Mouse (Mus musculus) heart, postnatal 0 days (tissue): Measurements from ENCODE around the gene Kcnh7. TPM values are rescaled to one million over a fixed set of nuclear protein-coding genes. Genes with fewer than 3 reads are reported as not detected.

ENCODE experiments used
- ATAC-seq: fragments of 200-750 bp; cut with Nextera tagmentation; 2 replicates; pipeline ENCODE4 v1.8.0; 2017; ENCODE audit warnings: low read depth, moderate number of reproducible peaks, moderate library complexity; ENCODE audit not compliant: insufficient read depth
- DNase-seq: peaks from one replicate; pipeline ENCODE4 v3.0.0-alpha.2; 2016; ENCODE audit warnings: low spot score
- H3K27ac ChIP-seq: fragments of 300-500 bp; sonication (generic); 2 replicates; pipeline ENCODE4 v1.5.1; 2014; ENCODE audit warnings: low read depth, mild to moderate bottlenecking
- H3K27me3 ChIP-seq: fragments of 300-500 bp; sonication (generic); 2 replicates; pipeline ENCODE4 v1.6.1; 2014; ENCODE audit warnings: low read length, mixed read lengths; ENCODE audit not compliant: control insufficient read depth, insufficient read depth
- H3K36me3 ChIP-seq: fragments of 300-500 bp; sonication (generic); replicated peaks from 2 replicates; pipeline ENCODE4 v1.6.1; 2014; ENCODE audit warnings: low read length, mixed read lengths; ENCODE audit not compliant: control insufficient read depth, insufficient read depth
- H3K4me1 ChIP-seq: fragments of 300-500 bp; sonication (generic); 2 replicates; pipeline ENCODE4 v1.6.1; 2014; ENCODE audit warnings: antibody characterized with exemption; ENCODE audit not compliant: control insufficient read depth, insufficient read depth
- H3K4me2 ChIP-seq: fragments of 300-500 bp; sonication (generic); 2 replicates; pipeline ENCODE4 v1.6.1; 2014; ENCODE audit warnings: low read depth, mild to moderate bottlenecking, low read length, moderate library complexity
- H3K4me3 ChIP-seq: fragments of 300-500 bp; sonication (generic); 2 replicates; pipeline ENCODE4 v1.5.1; 2014; ENCODE audit warnings: low read depth, low read length
- H3K9ac ChIP-seq: fragments of 300-500 bp; sonication (generic); replicated peaks from 2 replicates; pipeline ENCODE4 v1.6.1; 2014; ENCODE audit warnings: low read depth, low read length, mixed read lengths
- H3K9me3 ChIP-seq: fragments of 300-500 bp; sonication (generic); replicated peaks from 2 replicates; pipeline ENCODE4 v1.6.1; 2016; ENCODE audit warnings: low read length; ENCODE audit not compliant: control insufficient read depth
- CTCF ChIP-seq: IDR thresholded peaks from 2 replicates; pipeline ENCODE4 v1.5.1; 2016; ENCODE audit warnings: antibody characterized with exemption, control low read depth, low read depth
- EP300 ChIP-seq: IDR thresholded peaks from 2 replicates; pipeline ENCODE4 v1.6.1; 2016; ENCODE audit warnings: antibody characterized with exemption, low read depth
- WGBS: fragments of 180-500 bp; shearing (Covaris S2); extraction: QIAGEN DNeasy Blood & Tissue Kit; methylation state at CpG from one replicate; pipeline ENCODE4 v1.1.7; 2014; 5-methylcytosine and 5-hydroxymethylcytosine counted together
- polyA plus RNA-seq: library from polyadenylated mRNA; unstranded; fragments of >200 nt; fragmentation: Nextera tagmentation; extraction: Ambion mirVana; gene quantifications from 2 replicates; pipeline ENCODE4 v1.2.1, GENCODE M21; 2015
- total RNA-seq: library from RNA; depleted of rRNA; stranded (reverse); fragments of >200 nt; gene quantifications from 2 replicates; pipeline ENCODE4 v1.2.3, GENCODE M21; 2014; ENCODE audit warnings: low replicate concordance

Gene Kcnh7
- total and polyA plus RNA-seq, 2 experiments from 2014 or later: 0.31 to 1.9 TPM

DNA sequence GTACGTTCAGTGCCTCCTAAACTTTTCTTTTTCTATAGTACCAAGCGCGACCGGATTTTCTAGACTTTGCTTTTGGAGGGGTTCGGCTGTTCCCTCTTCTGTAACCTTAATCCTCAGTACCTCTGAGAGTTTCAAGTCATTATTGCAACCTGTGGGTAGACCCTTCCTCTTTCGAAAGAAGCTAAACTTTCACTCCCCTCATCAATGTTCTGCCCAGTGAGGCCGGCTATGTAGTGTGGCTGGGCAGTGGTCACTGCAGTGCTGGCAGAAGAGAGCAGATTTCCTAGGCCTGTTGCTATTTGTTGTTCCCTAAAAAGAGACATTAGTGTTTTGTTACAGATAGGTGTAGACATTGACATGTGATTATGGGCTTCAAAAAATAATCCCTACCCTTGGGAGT lies 519.2 kb downstream of the Kcnh7 start:
- H3K36me3 ChIP-seq: no peaks in the 10 kb centered on the region
- H3K4me3 ChIP-seq: peak overlapping the region; percentile 73
- 47% methylated on average over 7 of the region's 7 CpGs for WGBS
- H3K9me3 ChIP-seq: no peaks in the 10 kb centered on the region
- peak overlapping the region; percentile 73 for H3K4me2 ChIP-seq
- peak overlapping the region; percentile 62 for H3K9ac ChIP-seq
- TF ChIP-seq CTCF (no peak), EP300 (no peak)
- ATAC-seq: no peak
- DNase-seq: no peak
- H3K4me1 ChIP-seq: no peaks in the 10 kb centered on the region
- no peaks in the 10 kb centered on the region for H3K27me3 ChIP-seq
- H3K27ac ChIP-seq: peak overlapping the region; percentile 77

DNA sequence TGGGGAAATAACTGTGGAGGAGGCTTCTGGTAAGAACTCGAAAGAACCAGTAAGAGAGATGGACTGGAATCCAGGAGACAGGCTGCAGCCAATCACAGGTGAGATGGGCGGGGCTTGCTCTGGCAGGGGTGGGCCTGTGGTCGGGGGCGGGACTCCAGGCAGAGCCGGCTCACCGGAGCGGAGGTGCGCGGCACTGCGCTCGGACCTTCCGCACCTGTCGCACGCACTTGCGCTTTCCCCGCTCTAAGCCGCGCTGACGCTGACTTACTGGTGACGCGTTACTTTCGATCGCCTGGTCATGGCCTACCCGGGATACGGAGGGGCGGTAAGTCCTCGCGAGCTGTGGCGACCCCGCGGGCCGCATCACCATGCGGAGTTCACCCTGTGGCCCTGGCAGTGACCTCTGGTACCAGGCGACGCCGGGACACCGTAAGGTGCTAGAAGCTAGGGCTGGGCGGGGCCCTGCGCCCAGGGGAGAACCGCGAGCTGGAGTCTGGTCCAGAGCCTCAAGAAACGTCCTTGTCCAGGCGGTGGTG lies 519.9 kb downstream of the Kcnh7 start, which contains the start of gene Gca:
Gca (plus strand) TSS at position 151 of the 536 bp plus-strand sequence.
- Histone ChIP-seq H3K9me3 (no peaks in the 10 kb centered on the region), H3K9ac (peak within 1 kb of the TSS; percentile 62), H3K4me1 (no peaks in the 10 kb centered on the region), H3K27ac (peak within 1 kb of the TSS; percentile 77), H3K4me2 (peak within 1 kb of the TSS; percentile 73), H3K4me3 (peak within 1 kb of the TSS; percentile 73), H3K36me3 (no peaks in the 10 kb centered on the region), H3K27me3 (no peaks in the 10 kb centered on the region)
- no peak for TF ChIP-seq EP300
- TF ChIP-seq CTCF: no peak
- DNase-seq (peak; percentile 88), ATAC-seq (peak; percentile 97)
- WGBS: under 1% methylated on average over 43 of the region's 43 CpGs

GRCm38 (mm10) chr2:62662560-62662959 lies 521.5 kb downstream of the Kcnh7 start:
- no peak for DNase-seq
- no peak overlapping the region for H3K9ac ChIP-seq
- no peak for TF ChIP-seq EP300
- no peak for TF ChIP-seq CTCF
- H3K36me3 ChIP-seq: no peaks in the 10 kb centered on the region
- no peaks in the 10 kb centered on the region for H3K9me3 ChIP-seq
- H3K4me2 ChIP-seq: no peak overlapping the region
- ATAC-seq: no peak
- WGBS: 86% methylated on average over 3 of the region's 3 CpGs
- no peaks in the 10 kb centered on the region for H3K27me3 ChIP-seq
- no peak overlapping the region for H3K27ac ChIP-seq
- H3K4me3 ChIP-seq: no peak overlapping the region
- no peaks in the 10 kb centered on the region for H3K4me1 ChIP-seq

GRCm38 (mm10) chr2:62660565-62660964 lies 523.5 kb downstream of the Kcnh7 start:
- Histone ChIP-seq H3K4me2 (no peak overlapping the region), H3K9me3 (no peaks in the 10 kb centered on the region), H3K4me3 (no peak overlapping the region), H3K9ac (no peak overlapping the region), H3K36me3 (no peaks in the 10 kb centered on the region), H3K27me3 (no peaks in the 10 kb centered on the region), H3K4me1 (no peaks in the 10 kb centered on the region), H3K27ac (no peak overlapping the region)
- TF ChIP-seq CTCF: 0 out of 2 replicates have a peak, but pooled peaks have one; percentile 5
- TF ChIP-seq EP300: no peak
- DNase-seq (no peak), ATAC-seq (no peak)
- 55% methylated on average over 6 of the region's 6 CpGs for WGBS

DNA sequence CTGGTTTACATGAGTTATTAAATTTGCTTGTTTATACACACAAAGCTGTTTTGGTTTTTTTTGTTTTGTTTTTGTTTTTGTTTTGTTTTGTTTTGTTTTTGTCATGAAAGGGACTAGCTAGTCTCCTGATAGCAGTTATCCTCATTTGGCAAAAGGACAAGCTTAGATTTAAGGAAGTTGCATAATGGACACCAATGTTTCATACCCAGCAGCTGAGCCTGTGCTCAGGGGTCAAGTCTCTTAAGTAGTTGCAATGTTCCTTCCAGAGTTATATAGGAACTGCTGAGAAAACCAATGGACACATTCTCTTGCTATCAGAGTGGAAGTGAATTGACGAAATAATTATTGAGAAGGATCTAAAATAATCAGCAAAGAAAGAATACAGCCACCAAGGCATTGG lies 528.0 kb downstream of the Kcnh7 start:
- 75% methylated on average over 1 of the region's 1 CpGs for WGBS
- Histone ChIP-seq H3K4me1 (no peaks in the 10 kb centered on the region), H3K4me2 (no peak overlapping the region), H3K4me3 (no peak overlapping the region), H3K36me3 (no peaks in the 10 kb centered on the region), H3K9ac (no peak overlapping the region), H3K9me3 (no peaks in the 10 kb centered on the region), H3K27ac (no peak overlapping the region), H3K27me3 (no peaks in the 10 kb centered on the region)
- TF ChIP-seq EP300 (no peak), CTCF (no peak)
- DNase-seq (no peak), ATAC-seq (no peak)
